Mouse (Mus musculus) erythroblast, adult 5-6 weeks (primary cell): ENCODE results near the gene Fam204a. TPM values are rescaled to one million over a fixed set of nuclear protein-coding genes. Genes with fewer than 3 reads are reported as not detected.

ENCODE experiments used
- ATAC-seq: replicated peaks from 2 replicates; pipeline ENCODE4 v1.8.0; 2016; ENCODE audit warnings: moderate number of reproducible peaks, mild to moderate bottlenecking, moderate TSS enrichment, inconsistent platforms; ENCODE audit not compliant: poor library complexity, low FRiP score, severe bottlenecking
- total RNA-seq, 2 experiments: library from RNA; stranded (forward) in 1 of 2; stranded (reverse) in 1 of 2; fragments of 150-400 nt in 1 of 2; fragments of 200-764, 138-1000 nt in 1 of 2; gene quantifications; 2 replicates each; pipeline versions ENCODE4 v1.2.3 to v1.2.4; 2015 to 2017; ENCODE audit warnings: low replicate concordance in 2 of 2

Fam204a gene
- total RNA-seq, 2 experiments from 2014 or later, result 15.9 to 30.8 TPM

DNA sequence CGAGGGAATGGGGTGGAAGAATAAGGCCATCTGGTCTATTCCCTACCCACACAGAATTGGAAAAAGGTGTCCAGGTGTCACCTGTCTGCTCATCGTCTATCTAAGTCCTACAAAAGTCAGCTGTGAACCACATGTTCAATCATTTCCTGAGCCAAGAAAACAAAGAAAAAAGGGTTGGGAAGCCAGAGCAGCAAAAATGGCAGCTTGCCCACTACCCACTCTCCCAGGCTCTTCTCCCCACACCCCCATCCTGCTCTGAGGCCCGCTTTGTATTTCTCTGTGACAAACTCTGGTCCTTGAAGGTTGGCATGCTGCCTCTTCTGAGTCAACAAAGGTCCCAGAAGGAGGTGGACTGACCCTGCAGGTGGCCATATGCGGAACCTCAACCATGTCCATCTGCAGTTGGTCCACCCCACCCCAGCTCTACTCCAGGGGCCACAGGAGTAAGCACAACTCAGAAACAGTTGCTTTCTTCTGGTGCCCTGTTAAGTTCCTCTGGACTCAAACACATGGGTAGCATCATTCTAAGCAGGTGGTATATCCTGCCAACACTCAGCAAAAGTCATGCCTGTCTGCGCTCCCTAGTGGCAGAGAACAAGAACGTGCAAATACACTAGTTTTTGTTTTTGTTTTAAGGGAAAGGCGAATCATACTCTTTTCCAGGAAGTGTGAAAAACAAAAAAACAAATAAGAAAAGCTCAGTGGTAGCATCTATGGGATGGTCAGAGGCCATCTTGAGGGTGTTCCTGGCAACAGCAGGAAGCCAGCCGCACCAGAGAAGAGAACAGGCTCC, 47.5 kb downstream of the Fam204a start:
- ATAC-seq, result no peak

DNA sequence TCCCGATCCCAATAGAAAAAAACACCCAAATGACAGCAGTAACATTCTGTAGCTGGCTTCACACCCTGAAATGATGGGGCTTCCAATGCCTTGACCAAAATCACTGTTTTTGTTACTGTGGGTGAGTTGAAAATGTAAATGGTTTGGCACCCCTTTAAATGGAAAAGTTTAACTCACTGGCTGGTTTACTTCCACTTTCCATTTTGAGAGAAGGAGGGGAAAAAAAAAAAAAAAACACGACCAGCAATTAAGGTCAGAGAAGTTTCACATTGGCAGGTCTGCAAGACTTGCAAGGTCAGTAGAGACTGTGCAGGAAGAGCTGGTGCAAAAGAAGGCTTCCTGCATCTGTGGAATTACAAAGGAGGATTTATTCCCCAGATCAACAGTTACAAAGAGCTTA, 61.1 kb downstream of the Fam204a start:
- ATAC-seq, result no peak

DNA sequence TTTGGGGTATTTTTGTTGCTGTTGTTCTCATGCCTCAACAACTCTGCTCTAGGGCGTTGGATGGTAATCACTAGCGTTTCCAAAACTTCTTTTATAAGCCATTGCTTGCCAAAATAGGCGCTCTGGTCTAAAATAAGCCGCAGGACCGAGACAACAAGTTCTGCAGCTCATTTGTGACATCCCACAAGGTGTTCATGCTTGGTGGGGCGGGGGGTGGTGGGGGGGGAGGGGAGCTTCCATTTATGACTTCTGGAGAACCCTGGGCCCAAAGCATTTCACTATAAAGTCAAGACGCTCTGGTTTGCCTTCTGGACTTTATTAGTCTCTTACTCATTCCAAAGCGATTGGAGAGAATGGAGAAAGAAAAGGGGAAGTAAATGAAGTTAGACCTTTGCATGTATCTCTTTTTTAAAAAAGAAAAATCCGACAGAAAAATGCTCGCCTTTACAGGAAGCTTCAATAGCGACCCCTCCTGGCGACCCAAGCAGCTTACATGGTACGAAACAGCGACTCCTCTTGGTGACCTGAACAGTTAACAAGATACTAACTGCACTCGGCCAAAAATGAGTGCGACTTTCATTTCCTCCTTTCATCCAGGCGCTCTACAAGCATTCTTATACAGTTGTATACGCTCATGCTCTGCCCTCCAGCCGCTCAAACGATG, 65.8 kb downstream of the Fam204a start:
- 0 out of 2 replicates have a peak, but pooled peaks have one; percentile 55 for ATAC-seq

DNA sequence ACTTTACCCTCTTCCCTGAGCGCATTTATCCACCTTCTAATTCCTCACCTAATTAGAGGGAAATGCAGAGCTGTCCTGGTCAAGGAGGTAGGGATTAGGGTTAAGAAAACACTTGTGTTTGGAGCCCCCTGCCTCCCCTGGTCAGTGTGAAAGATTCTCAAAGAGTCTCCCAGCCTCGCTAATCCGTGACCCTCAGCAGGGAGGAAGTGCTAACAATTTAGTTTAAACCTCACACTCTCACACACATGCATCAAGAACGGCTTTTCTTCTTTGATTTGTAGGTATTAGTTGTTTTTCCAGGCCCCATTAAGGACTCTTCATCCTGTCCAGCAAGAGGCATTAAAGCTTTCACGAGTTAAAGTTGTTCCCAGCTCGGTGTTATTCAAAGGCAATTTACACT, 66.7 kb downstream of the Fam204a start:
- no peak for ATAC-seq

DNA sequence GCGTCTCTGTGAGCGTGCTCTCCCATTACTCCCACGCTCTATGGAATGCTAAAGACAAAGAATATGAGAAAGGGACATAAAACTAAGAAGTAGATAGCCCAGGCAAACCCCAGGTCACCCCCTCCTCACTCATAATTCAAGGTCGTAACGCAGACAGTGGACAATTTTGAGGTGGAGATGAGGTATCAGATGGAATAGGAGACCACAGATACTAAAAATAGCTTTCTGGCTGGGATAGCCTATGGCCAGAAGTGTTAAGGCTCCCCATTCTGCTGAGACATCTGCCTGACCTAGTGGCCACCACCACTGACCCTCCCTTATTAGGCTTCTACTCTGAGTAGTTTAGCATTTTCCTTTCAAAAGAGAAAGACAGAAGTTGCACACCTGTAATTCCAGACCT, 71.2 kb downstream of the Fam204a start:
- ATAC-seq, result no peak

DNA sequence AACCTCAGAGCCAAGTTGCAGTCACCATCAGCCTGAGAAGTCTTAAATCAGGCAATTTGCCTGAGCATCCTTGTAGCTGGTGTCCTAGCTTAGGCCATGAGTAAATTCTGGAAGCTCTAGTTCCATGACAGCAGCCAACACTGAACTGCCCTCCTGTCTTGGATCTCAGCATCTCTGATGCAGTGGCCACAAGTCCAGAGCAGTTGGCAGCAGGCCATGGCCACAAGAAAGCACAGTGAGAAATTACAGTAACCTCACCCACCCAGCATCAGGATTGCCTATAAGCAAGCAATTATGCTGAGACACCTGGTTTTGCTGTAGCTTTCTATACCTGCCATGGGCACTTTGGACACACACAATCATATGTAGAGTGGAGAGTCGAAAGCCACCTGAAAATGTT, 73.4 kb downstream of the Fam204a start:
- ATAC-seq, result no peak

DNA sequence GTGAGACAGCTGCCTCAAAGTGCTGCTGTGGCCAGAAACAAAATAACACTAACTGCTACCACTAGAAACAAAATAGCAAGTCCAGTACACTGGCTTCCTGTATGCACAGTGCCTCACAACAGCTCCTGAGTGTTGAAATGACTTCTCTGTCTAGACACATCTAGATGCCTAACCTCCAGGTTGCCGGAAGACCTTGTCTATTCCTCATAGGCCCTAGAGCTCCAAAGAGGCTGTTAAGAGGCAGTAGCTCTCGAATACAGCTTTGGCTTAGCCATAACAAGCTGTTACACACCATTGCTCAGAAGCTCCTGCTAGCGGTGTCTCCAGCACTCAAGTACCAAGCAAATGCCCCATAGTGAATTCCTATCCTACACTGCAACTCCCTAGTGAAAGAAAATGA, 76.4 kb downstream of the Fam204a start:
- ATAC-seq, result no peak

DNA sequence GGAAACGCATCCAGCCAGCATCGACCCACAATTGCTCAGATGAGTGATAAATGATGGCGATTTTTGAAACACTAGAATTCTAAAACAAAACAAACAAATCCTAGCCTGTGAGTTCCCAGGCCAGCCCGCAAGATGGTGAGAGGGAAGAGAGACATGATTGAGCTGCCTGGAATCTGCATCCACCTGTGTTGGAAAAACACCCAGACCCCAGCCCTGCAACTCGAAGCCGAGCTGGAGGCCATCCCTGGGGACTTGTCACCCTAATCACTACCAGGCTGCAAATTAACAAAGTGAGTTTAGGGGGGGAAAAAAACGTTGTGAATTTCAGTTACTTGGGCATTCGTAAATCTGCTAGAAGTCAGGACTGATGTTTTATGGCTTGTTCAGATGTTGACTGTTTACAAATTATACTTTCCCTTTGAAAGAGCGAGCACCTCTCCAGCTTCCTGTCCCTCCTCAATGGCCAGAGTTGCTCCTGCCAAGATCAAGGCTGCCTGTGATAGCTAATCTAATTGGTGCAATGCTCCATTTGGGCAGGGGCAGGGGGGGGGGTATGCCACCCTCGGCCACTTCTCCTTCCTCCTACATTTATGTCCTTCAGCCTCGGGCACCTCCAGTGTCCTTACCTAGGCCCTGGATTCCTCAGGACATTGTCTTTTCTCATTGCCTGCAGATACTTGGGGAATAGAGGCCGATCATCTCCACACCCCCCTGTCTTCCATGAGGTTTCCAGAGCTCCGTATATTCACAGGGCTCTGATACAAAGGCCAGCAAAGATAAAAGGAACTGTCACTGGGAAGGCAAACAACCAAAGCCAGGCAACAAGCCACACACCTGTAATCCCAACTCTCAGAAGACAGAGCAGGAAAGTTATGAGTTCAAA, 77.2 kb downstream of the Fam204a start:
- ATAC-seq, result no peak

Other genes with a start within 250 kb of the Fam204a start
- gene Prlhr, start 241.6 kb upstream of the Fam204a start, total RNA-seq (2015; ENCODE audit: low replicate concordance), result not detected in 2 replicates
- not detected in 2 replicates for gene Prlhr, start 241.6 kb upstream of the Fam204a start, total RNA-seq (2017; ENCODE audit: low replicate concordance)